Mouse (Mus musculus) small intestine, adult 2 months (tissue): ENCODE results near the gene Jund. TPM values are rescaled to one million over a fixed set of nuclear protein-coding genes. Genes with fewer than 3 reads are reported as not detected.

Experiments used
- H3K27ac ChIP-seq: fragments of 200-500 bp; 2 replicates; pipeline ENCODE4 v1.5.1; 2012; ENCODE audit warnings: low read depth, low read length, control low read depth, inconsistent platforms; ENCODE audit not compliant: insufficient read depth
- H3K27me3 ChIP-seq: fragments of 200-500 bp; 2 replicates; pipeline ENCODE4 v1.6.1; 2012; ENCODE audit warnings: mild to moderate bottlenecking, moderate library complexity, low read length, inconsistent platforms; ENCODE audit not compliant: control insufficient read depth, insufficient read depth
- H3K36me3 ChIP-seq: fragments of 200-500 bp; 2 replicates; pipeline ENCODE4 v1.6.1; 2012; ENCODE audit warnings: mild to moderate bottlenecking, low read length, control low read depth, inconsistent platforms; ENCODE audit not compliant: control insufficient read depth, insufficient read depth
- H3K4me1 ChIP-seq: fragments of 200-500 bp; 2 replicates; pipeline ENCODE4 v1.6.1; 2012; ENCODE audit warnings: low read length, inconsistent platforms, mixed read lengths; ENCODE audit not compliant: control insufficient read depth, insufficient read depth, insufficient read length
- H3K4me3 ChIP-seq: fragments of 200-500 bp; 2 replicates; pipeline ENCODE4 v1.5.1; 2012; ENCODE audit warnings: low read depth, mild to moderate bottlenecking, control low read depth, inconsistent platforms, low read length, moderate library complexity
- CTCF ChIP-seq: fragments of 200-500 bp; IDR thresholded peaks from 2 replicates; pipeline ENCODE4 v1.5.1; 2012; ENCODE audit warnings: low read depth, mild to moderate bottlenecking, control low read depth, inconsistent platforms, low read length, moderate library complexity, mixed read lengths; ENCODE audit not compliant: insufficient replicate concordance, insufficient read length; ENCODE audit errors: extremely low read depth
- POLR2A ChIP-seq: fragments of 200-500 bp; IDR thresholded peaks from 2 replicates; pipeline ENCODE4 v1.6.1; 2012; ENCODE audit warnings: low read depth, mild to moderate bottlenecking, control low read depth, inconsistent platforms, low read length, moderate library complexity
- WGBS: fragments of 180-500 bp; shearing (Covaris S2); methylation state at CpG from one replicate; pipeline ENCODE4 v1.1.7; 2018; 5-methylcytosine and 5-hydroxymethylcytosine counted together
- polyA plus RNA-seq: library from polyadenylated mRNA; depleted of rRNA; stranded (reverse); fragments of >200 nt; gene quantifications from 2 replicates; pipeline ENCODE4 v1.2.3, GENCODE M21; 2012

The Jund gene
- polyA plus RNA-seq, 1 experiment: 1,098 TPM

DNA sequence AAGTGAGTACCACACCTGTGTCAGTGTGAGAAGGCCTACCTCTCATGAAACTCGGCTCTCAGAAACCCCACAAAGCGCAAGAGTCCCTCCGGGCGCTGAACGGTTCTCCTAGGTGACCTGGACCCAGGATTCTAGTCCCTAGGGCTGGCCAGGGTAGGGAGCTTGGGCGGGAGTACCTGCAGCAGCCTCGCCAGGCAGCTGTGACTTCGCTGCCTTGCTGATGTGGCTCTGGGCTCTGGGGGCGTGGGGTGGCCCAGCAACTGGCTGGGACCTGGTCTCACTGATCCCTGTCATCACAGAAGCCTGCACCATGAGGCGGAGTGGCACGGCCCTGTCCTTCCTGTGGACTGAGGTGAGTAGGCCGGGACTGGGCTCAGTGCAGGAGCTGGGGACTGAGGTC lies 25.5 kb downstream of the Jund start:
- no peak overlapping the region for H3K27ac ChIP-seq
- H3K27me3 ChIP-seq: peaks cover 3% of the 10 kb centered on the region; the same call in 1 of the 2 replicates
- H3K4me3 ChIP-seq: no peak overlapping the region
- H3K4me1 ChIP-seq: peaks cover 4% of the 10 kb centered on the region; the same call in 1 of the 2 replicates
- 83% methylated on average over 12 of the region's 12 CpGs for WGBS
- H3K36me3 ChIP-seq: no peaks in the 10 kb centered on the region
- TF ChIP-seq CTCF (no peak), POLR2A (no peak)

DNA sequence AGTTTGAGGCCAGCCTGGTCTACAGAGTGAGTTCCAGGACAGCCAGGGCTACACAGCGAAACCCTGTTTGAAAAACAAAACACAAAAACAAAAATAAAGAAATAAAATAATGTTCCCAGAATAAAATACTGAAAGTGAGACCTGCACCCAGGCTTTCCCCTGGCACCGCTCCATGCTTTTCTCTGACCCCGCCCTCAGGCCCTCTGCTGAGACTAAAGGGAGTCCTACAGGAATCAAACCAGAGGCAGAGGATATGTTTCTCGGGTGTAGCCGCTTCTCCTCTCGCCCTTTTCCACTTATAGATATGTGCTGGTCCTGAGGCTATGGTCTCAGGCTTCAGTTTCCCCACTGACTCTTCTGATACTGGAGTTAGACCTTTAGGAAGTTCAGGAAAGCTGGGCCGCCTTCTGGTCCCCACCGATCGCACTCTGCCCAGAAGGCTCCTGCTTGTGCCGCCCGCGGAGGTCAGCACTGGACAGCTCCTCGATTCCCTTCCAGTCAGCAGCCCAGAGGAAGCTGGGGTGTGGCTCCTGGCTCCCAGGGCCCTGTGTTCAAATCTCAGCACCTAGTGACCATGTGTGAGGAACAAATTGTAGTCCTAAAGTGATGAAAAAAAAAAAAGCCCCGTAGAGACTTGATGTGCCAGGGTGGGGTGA lies 27.2 kb downstream of the Jund start:
- Histone ChIP-seq H3K4me3 (no peak overlapping the region), H3K27ac (no peak overlapping the region), H3K36me3 (no peaks in the 10 kb centered on the region), H3K27me3 (peaks cover 3% of the 10 kb centered on the region; the same call in 1 of the 2 replicates), H3K4me1 (peaks cover 6% of the 10 kb centered on the region; the same call in 1 of the 2 replicates)
- TF ChIP-seq POLR2A: no peak
- no peak for TF ChIP-seq CTCF
- WGBS: 23% methylated on average over 14 of the region's 14 CpGs

DNA sequence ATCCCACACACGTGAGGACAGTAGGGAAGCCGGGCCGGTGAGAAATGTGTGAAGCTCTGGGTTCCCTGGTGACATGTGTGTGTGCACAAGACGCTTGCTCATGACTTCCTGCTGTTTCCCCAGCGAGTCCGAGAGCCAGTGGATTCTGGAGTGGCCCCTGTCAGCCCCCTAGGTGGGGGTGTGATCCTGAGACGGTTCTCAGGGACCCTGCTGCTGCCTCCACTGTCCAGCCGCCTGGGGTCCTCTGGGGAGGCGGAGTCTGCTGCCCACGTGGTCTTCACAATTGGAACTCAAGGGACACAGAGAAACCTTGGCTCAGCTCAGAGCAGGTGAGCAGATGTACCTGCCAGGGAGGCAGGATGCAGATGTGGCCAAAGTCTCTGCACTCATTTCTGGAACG lies 28.0 kb downstream of the Jund start:
- peaks cover 6% of the 10 kb centered on the region; the same call in 1 of the 2 replicates for H3K4me1 ChIP-seq
- no peaks in the 10 kb centered on the region for H3K36me3 ChIP-seq
- H3K27me3 ChIP-seq: peaks cover 3% of the 10 kb centered on the region; the same call in 1 of the 2 replicates
- TF ChIP-seq CTCF (no peak), POLR2A (no peak)
- no peak overlapping the region for H3K4me3 ChIP-seq
- no peak overlapping the region for H3K27ac ChIP-seq
- 47% methylated on average over 11 of the region's 11 CpGs for WGBS

DNA sequence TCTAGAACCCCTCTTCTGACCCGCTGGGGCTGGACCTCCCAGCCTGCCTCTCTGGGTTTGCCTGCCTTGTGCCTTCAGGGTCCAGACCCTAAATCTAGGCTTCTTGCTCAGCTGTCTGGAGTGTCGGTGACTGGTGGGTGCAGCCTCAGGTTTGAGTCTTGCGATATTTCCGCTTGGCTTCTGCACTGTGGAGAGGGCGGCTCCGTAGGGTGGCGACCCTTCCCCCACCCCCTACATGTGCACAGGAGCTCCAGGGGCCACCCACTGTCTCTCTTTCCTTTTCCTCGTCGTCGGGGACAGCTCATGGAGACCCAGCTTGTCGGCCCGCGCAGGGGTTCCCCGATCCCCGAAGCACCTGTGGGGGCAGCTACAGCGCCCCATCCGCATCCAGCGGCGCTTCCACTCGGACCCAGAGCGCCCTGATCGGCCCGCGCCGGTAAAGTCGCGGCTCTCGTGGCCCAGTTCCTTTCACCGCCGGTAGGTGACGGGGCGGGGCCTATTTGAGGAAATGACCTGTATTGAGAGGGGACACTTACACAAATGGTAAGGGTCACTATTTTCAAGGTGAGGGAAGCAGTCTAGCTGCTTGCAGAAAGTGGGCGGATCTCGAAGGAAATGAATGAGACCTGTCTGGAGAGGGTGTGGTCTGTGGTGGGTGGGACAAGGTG lies 31.2 kb downstream of the Jund start:
- no peak for TF ChIP-seq POLR2A
- TF ChIP-seq CTCF: peak; percentile 46; the same call in 1 of the 2 replicates
- Histone ChIP-seq H3K36me3 (no peaks in the 10 kb centered on the region), H3K27ac (no peak overlapping the region), H3K4me3 (peak overlapping the region; percentile 39), H3K27me3 (peaks cover 3% of the 10 kb centered on the region; the same call in 1 of the 2 replicates), H3K4me1 (peaks cover 6% of the 10 kb centered on the region; the same call in 1 of the 2 replicates)
- 3% methylated on average over 34 of the region's 34 CpGs for WGBS

DNA sequence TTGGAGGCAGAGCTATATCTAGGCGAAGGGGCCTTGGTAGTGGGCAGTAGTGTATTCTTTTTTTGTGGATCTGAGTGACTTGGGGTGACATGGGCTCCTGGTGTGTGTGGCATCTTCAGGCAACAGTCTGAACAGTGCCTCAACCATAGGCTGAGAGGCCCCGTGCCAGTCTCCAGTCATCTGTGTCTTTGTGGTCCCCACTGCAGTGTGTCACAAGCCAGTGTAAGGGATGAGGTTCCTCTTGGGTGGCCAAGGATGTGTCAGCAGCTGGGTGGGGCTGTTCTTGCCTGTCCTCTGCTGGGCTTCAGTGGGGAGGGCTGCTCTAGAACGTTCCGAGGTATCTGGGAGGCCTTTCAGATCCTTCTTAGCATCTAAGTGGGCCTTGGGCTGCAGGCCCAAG lies 32.2 kb downstream of the Jund start:
- TF ChIP-seq POLR2A: no peak
- TF ChIP-seq CTCF: no peak
- Histone ChIP-seq H3K36me3 (no peaks in the 10 kb centered on the region), H3K27me3 (peaks cover 5% of the 10 kb centered on the region), H3K4me1 (peaks cover 6% of the 10 kb centered on the region; the same call in 1 of the 2 replicates), H3K27ac (no peak overlapping the region), H3K4me3 (no peak overlapping the region)
- WGBS: 83% methylated on average over 4 of the region's 4 CpGs

DNA sequence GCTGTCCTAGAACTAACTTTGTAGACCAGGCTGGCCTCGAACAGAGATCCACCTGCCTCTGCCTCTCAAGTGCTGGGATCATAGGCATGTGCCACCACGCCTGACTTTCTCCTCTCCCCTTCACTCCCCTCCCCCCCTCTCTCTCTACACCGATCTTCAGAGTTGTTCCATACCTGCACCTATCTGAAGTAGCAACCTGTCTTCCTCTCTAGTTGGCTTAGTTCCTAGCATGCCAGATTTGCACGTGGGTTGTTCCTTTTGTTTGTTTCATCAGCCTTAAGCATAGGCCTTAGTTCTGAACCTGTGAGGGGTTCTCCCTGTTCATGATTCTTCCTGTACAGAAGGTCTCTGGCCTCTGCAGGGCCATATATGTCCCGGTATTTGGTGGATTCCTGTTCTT lies 39.0 kb downstream of the Jund start:
- WGBS: 60% methylated on average over 5 of the region's 5 CpGs
- Histone ChIP-seq H3K36me3 (no peaks in the 10 kb centered on the region), H3K27me3 (peaks cover 11% of the 10 kb centered on the region), H3K27ac (no peak overlapping the region), H3K4me1 (no peaks in the 10 kb centered on the region), H3K4me3 (no peak overlapping the region)
- TF ChIP-seq POLR2A: no peak
- no peak for TF ChIP-seq CTCF

DNA sequence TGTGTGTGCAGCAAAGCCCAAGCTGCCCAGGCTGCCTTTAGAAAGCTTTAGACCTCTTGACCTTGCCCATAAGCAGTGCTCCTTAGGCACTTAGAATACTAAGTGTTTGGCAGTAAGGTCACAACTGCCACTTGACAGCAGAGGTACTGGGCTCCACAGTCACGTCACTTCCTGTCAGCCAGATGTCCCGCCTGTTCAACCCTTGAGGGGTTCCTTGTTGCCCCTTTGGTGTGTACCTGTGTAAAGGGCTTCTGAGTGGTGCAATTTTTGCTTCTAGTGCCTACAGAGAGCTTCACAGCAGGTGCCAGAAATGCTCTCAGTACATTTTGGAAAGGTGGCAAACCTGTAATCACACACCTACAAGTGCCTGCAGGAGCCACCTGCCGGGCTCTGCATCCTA lies 39.5 kb downstream of the Jund start:
- no peak for TF ChIP-seq POLR2A
- no peak for TF ChIP-seq CTCF
- Histone ChIP-seq H3K4me1 (no peaks in the 10 kb centered on the region; the same call in 1 of the 2 replicates), H3K4me3 (no peak overlapping the region), H3K27me3 (peaks cover 16% of the 10 kb centered on the region), H3K27ac (no peak overlapping the region), H3K36me3 (no peaks in the 10 kb centered on the region)
- WGBS: 49% methylated on average over 3 of the region's 3 CpGs
